12 mouse cellular contexts compared by ENCODE assay signal in the genomic region with DNA sequence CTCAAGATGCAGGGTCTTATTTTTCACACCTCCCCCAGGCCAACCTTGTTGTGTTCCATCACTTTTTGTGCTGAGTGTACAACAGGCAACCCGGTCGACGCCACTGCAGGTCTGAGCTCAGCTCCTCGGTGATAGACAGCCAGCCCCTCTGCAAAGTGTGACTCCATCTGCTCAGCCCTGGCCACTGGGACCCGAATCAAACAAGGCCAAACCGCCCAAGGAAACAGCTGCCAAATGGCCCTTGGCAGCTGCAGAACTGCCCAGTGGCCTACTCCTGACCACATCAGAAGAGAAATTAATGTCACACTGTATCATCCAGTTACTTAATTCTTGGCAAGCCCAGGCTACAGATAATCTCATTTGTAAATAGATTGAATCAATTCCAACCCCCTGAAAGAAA.
DNase-seq lines count a peak whose midpoint lies in the region; ATAC-seq and TF ChIP-seq lines count a peak whose summit lies in the region.
"Had no signal": no experiment of that assay in that cellular context is flagged by ENCODE, and none has a peak within 500 bp of the region (broad histone marks: within the 10 kb centered on the region; RNA-seq: fewer than 3 reads in every experiment).

No protein-coding gene starts in this region.

- no peak for TF ChIP-seq CTCF in midbrain, postnatal 0 days (IDR thresholded peaks at IDR 0.05)

- intact Hi-C loops in heart, postnatal 14 days (cut with DNase I) = no loop called here
- intact Hi-C loops in heart, postnatal 25 days (cut with DNase I) = no loop called here

- H3K27me3 ChIP-seq in heart, embryonic 12.5 days (replicated peaks) = no peaks in the 10 kb centered on the region
- H3K27me3 ChIP-seq in hindbrain, embryonic 15.5 days = no peaks in the 10 kb centered on the region
- H3K27me3 ChIP-seq in midbrain, postnatal 0 days (ENCODE audit: insufficient read depth, low read length) = no peaks in the 10 kb centered on the region
- H3K27me3 ChIP-seq: heart, embryonic 15.5 days; neural tube, embryonic 12.5 days had no signal

- H3K4me3 ChIP-seq in heart, embryonic 12.5 days = no peak overlapping the region
- H3K4me3 ChIP-seq in hindbrain, embryonic 15.5 days = no peak overlapping the region
- H3K4me3 ChIP-seq in midbrain, postnatal 0 days (ENCODE audit: low read depth, low read length) = no peak overlapping the region
- H3K4me3 ChIP-seq: heart, embryonic 15.5 days; neural tube, embryonic 12.5 days had no signal

- H3K4me2 ChIP-seq in heart, embryonic 12.5 days = no peak overlapping the region
- H3K4me2 ChIP-seq in hindbrain, embryonic 15.5 days = no peak overlapping the region
- no peak overlapping the region for H3K4me2 ChIP-seq in midbrain, postnatal 0 days (ENCODE audit: low read depth, low read length, poor library complexity, severe bottlenecking)
- H3K4me2 ChIP-seq: heart, embryonic 15.5 days; neural tube, embryonic 12.5 days had no signal

- no peaks in the 10 kb centered on the region for H3K9me3 ChIP-seq in heart, embryonic 12.5 days (replicated peaks)
- H3K9me3 ChIP-seq in hindbrain, embryonic 15.5 days = no peaks in the 10 kb centered on the region
- H3K9me3 ChIP-seq in midbrain, postnatal 0 days (ENCODE audit: low read length) = no peaks in the 10 kb centered on the region
- H3K9me3 ChIP-seq: heart, embryonic 15.5 days; neural tube, embryonic 12.5 days had no signal

- no peaks in the 10 kb centered on the region for H3K4me1 ChIP-seq in heart, embryonic 12.5 days (replicated peaks)
- peaks cover 19% of the 10 kb centered on the region for H3K4me1 ChIP-seq in hindbrain, embryonic 15.5 days (replicated peaks)
- peaks cover 6% of the 10 kb centered on the region; the same call in 1 of the 2 replicates for H3K4me1 ChIP-seq in midbrain, postnatal 0 days (ENCODE audit: insufficient read depth, low read length)
- H3K4me1 ChIP-seq: heart, embryonic 15.5 days had no signal

- 70% methylated on average over 6 of the region's 6 CpGs for WGBS in heart, embryonic 12.5 days
- 49% methylated on average over 6 of the region's 6 CpGs for WGBS in hindbrain, embryonic 15.5 days
- 40% methylated on average over 6 of the region's 6 CpGs for WGBS in midbrain, postnatal 0 days

- no peak overlapping the region for H3K27ac ChIP-seq in heart, embryonic 12.5 days (ENCODE audit: poor library complexity, severe bottlenecking)
- peak overlapping the region; percentile 38; the same call in 1 of the 2 replicates for H3K27ac ChIP-seq in hindbrain, embryonic 15.5 days (replicated peaks)
- H3K27ac ChIP-seq in midbrain, postnatal 0 days (ENCODE audit: low read depth, low read length) = no peak overlapping the region
- H3K27ac ChIP-seq: heart, embryonic 15.5 days; neural tube, embryonic 12.5 days had no signal

- DNase-seq in heart, postnatal 14 days = peak; percentile 7 to 12
- DNase-seq in adrenal gland, postnatal 14 days = peak; percentile 79
- DNase-seq in midbrain, postnatal 0 days (ENCODE audit: low spot score) = peak; percentile 81
- no peak for DNase-seq in layer of hippocampus, adult 8-10 months (ENCODE audit: low spot score in 2 of 2)
- DNase-seq in heart, postnatal 25 days (ENCODE audit: low spot score) = no peak
- no peak for DNase-seq in layer of hippocampus, adult 11-12 months (ENCODE audit: low spot score)
- DNase-seq: liver had no signal

- H3K9ac ChIP-seq in heart, embryonic 12.5 days = no peak overlapping the region
- no peak overlapping the region for H3K9ac ChIP-seq in hindbrain, embryonic 15.5 days
- H3K9ac ChIP-seq in midbrain, postnatal 0 days (replicated peaks; ENCODE audit: low read length, poor library complexity, severe bottlenecking) = no peak overlapping the region
- H3K9ac ChIP-seq: heart, embryonic 15.5 days; neural tube, embryonic 12.5 days had no signal

- H3K36me3 ChIP-seq in heart, embryonic 12.5 days = no peaks in the 10 kb centered on the region
- no peaks in the 10 kb centered on the region for H3K36me3 ChIP-seq in hindbrain, embryonic 15.5 days
- H3K36me3 ChIP-seq in midbrain, postnatal 0 days (ENCODE audit: insufficient read depth, low read length) = no peaks in the 10 kb centered on the region
- H3K36me3 ChIP-seq: heart, embryonic 15.5 days; neural tube, embryonic 12.5 days had no signal

- ATAC-seq in heart, embryonic 12.5 days (ENCODE audit: insufficient number of reproducible peaks, low FRiP score) = no peak
- ATAC-seq in hindbrain, embryonic 15.5 days (ENCODE audit: low FRiP score, low read depth) = peak; percentile 86
- ATAC-seq in midbrain, postnatal 0 days (ENCODE audit: low FRiP score) = peak; percentile 38; the same call in 1 of the 2 replicates
- ATAC-seq: CD4-positive, CD25-positive, alpha-beta regulatory T cell, adult 4 months had no signal

Comparison
In these comparisons a context has a peak if more than half of its experiments do, and no peak if none do; other contexts are left out.
1. DNase-seq: peak in heart, postnatal 14 days (2 of 2), adrenal gland, postnatal 14 days (single experiment) and midbrain, postnatal 0 days (single experiment); none in layer of hippocampus, adult 8-10 months (0 of 2), heart, postnatal 25 days (single experiment) and layer of hippocampus, adult 11-12 months (single experiment).